Mouse (Mus musculus): Measurements from ENCODE around the gene Slc6a1. TPM values are rescaled to one million over a fixed set of nuclear protein-coding genes. Genes with fewer than 3 reads are reported as not detected.

The Slc6a1 gene
- total and polyA plus RNA-seq, 3 experiments, result 0.04 TPM; not detected in 2

GRCm38 (mm10) chr6:114363740-114364139 is 81.3 kb downstream of the Slc6a1 start:
- peaks cover 84% of the 10 kb centered on the region for H3K27me3 ChIP-seq (replicated peaks)
- no peak overlapping the region for H3K4me2 ChIP-seq (ENCODE audit: insufficient read depth, low read depth, poor library complexity, severe bottlenecking)
- no peak overlapping the region for H3K4me3 ChIP-seq (replicated peaks in 1 of 3; ENCODE audit: low read depth in 2 of 3, low read length in 2 of 3, poor library complexity in 1 of 3)
- no peaks in the 10 kb centered on the region for H3K4me1 ChIP-seq (ENCODE audit: control insufficient read depth in 1 of 2, insufficient read depth in 2 of 2)
- no peak overlapping the region for H3K27ac ChIP-seq (ENCODE audit: insufficient read depth, low read depth)
- DNase-seq (ENCODE audit: extremely low read depth), result no peak
- H3K9me3 ChIP-seq (replicated peaks; ENCODE audit: low read length), result peaks cover 2% of the 10 kb centered on the region
- H3K79me2 ChIP-seq (replicated peaks; ENCODE audit: control insufficient read depth, extremely low read depth, insufficient read depth, poor library complexity, severe bottlenecking), result no peaks in the 10 kb centered on the region
- H3K36me3 ChIP-seq (replicated peaks in 1 of 2; ENCODE audit: control insufficient read depth in 1 of 2, insufficient read depth in 1 of 2, low read length in 1 of 2), result no peaks in the 10 kb centered on the region
- TF ChIP-seq ZNF384 (IDR thresholded peaks at IDR 0.05; ENCODE audit: low read depth, low read length), result no peak
- no peak for TF ChIP-seq EP300 (IDR thresholded peaks at IDR 0.05; ENCODE audit: low read length)
- TF ChIP-seq JUND (conservative IDR thresholded peaks at IDR 0.05; ENCODE audit: low read depth, low read length), result no peak
- no peak for TF ChIP-seq SIN3A (IDR thresholded peaks at IDR 0.05; ENCODE audit: low read length)
- dilution Hi-C loops (cut with MboI; ENCODE audit: extremely low pct_ligation_motif_present, extremely low pct_unique_long_range_greater_than_20kb, low sequenced_read_pairs) (no loop called here), in situ Hi-C loops (cut with MboI; ENCODE audit: low pct_ligation_motif_present, low pct_unique_long_range_greater_than_20kb, low sequenced_read_pairs) (no loop called here)
- no peak overlapping the region for H3K9ac ChIP-seq (ENCODE audit: insufficient read depth, low read depth)

GRCm38 (mm10) chr6:114364734-114365133 is 82.3 kb downstream of the Slc6a1 start:
- no peak overlapping the region for H3K27ac ChIP-seq (ENCODE audit: insufficient read depth, low read depth)
- no peak overlapping the region for H3K4me2 ChIP-seq (ENCODE audit: insufficient read depth, low read depth, poor library complexity, severe bottlenecking)
- in situ Hi-C loops (cut with MboI; ENCODE audit: low pct_ligation_motif_present, low pct_unique_long_range_greater_than_20kb, low sequenced_read_pairs) (no loop called here), dilution Hi-C loops (cut with MboI; ENCODE audit: extremely low pct_ligation_motif_present, extremely low pct_unique_long_range_greater_than_20kb, low sequenced_read_pairs) (no loop called here)
- peaks cover 84% of the 10 kb centered on the region for H3K27me3 ChIP-seq (replicated peaks)
- H3K4me1 ChIP-seq (ENCODE audit: control insufficient read depth in 1 of 2, insufficient read depth in 2 of 2), result no peaks in the 10 kb centered on the region
- peaks cover 1% of the 10 kb centered on the region for H3K9me3 ChIP-seq (replicated peaks; ENCODE audit: low read length)
- no peak overlapping the region for H3K9ac ChIP-seq (ENCODE audit: insufficient read depth, low read depth)
- H3K79me2 ChIP-seq (replicated peaks; ENCODE audit: control insufficient read depth, extremely low read depth, insufficient read depth, poor library complexity, severe bottlenecking), result no peaks in the 10 kb centered on the region
- no peaks in the 10 kb centered on the region for H3K36me3 ChIP-seq (replicated peaks in 1 of 2; ENCODE audit: control insufficient read depth in 1 of 2, insufficient read depth in 1 of 2, low read length in 1 of 2)
- no peak overlapping the region for H3K4me3 ChIP-seq (replicated peaks in 1 of 3; ENCODE audit: low read depth in 2 of 3, low read length in 2 of 3, poor library complexity in 1 of 3)
- TF ChIP-seq PAX5 (IDR thresholded peaks at IDR 0.05; ENCODE audit: low read length) (no peak), ZNF384 (IDR thresholded peaks at IDR 0.05; ENCODE audit: low read depth, low read length) (no peak), UBTF (IDR thresholded peaks at IDR 0.05; ENCODE audit: low read depth, low read length) (no peak), ZMIZ1 (IDR thresholded peaks at IDR 0.05; ENCODE audit: low read depth, low read length) (no peak), SMC3 (IDR thresholded peaks at IDR 0.05; ENCODE audit: low read depth, low read length) (no peak), CTCF (conservative IDR thresholded peaks at IDR 0.05 in 1 of 2, IDR thresholded peaks at IDR 0.05 in 1 of 2; ENCODE audit: low read depth in 2 of 2, low read length in 2 of 2) (no peak), RCOR1 (conservative IDR thresholded peaks at IDR 0.05; ENCODE audit: low read depth, low read length) (no peak), KAT2A (IDR thresholded peaks at IDR 0.05; ENCODE audit: insufficient replicate concordance, low read length) (no peak), EP300 (IDR thresholded peaks at IDR 0.05; ENCODE audit: low read length) (no peak), POLR2AphosphoS2 (IDR thresholded peaks at IDR 0.05; ENCODE audit: low read depth, low read length) (no peak), CHD1 (IDR thresholded peaks at IDR 0.05; ENCODE audit: low read depth, low read length) (no peak), POLR2A (IDR thresholded peaks at IDR 0.05; ENCODE audit: low read depth, low read length) (no peak), CHD2 (IDR thresholded peaks at IDR 0.05; ENCODE audit: low read length) (no peak), HCFC1 (IDR thresholded peaks at IDR 0.05; ENCODE audit: low read depth, low read length) (no peak), SIN3A (IDR thresholded peaks at IDR 0.05; ENCODE audit: low read length) (no peak), MAFK (IDR thresholded peaks at IDR 0.05; ENCODE audit: insufficient replicate concordance, low read length) (no peak), NRF1 (IDR thresholded peaks at IDR 0.05; ENCODE audit: low read depth, low read length) (no peak), MYC (IDR thresholded peaks at IDR 0.05; ENCODE audit: low read depth, low read length) (no peak), TBP (conservative IDR thresholded peaks at IDR 0.05; ENCODE audit: low read depth, low read length) (no peak), JUND (conservative IDR thresholded peaks at IDR 0.05; ENCODE audit: low read depth, low read length) (no peak)
- DNase-seq (ENCODE audit: extremely low read depth), result no peak
